Mouse (Mus musculus): ENCODE results near the gene Cacna1c.

GRCm38 (mm10) chr6:118707066-118707465 lies 489.2 kb downstream of the Cacna1c start:
- no peak for TF ChIP-seq EP300 (IDR thresholded peaks at IDR 0.05; ENCODE audit: insufficient read depth, low read depth, low read length)
- no peak for TF ChIP-seq CTCF (IDR thresholded peaks at IDR 0.05; ENCODE audit: low read depth, low read length)
- no peak for TF ChIP-seq POLR2A (IDR thresholded peaks at IDR 0.05; ENCODE audit: insufficient read depth, low read length)

All from ES-Bruce4 (cell line).